Mouse (Mus musculus) liver, postnatal 0 days (tissue): ENCODE measurements around the gene Smok3b. TPM values are rescaled to one million over a fixed set of nuclear protein-coding genes. Genes with fewer than 3 reads are reported as not detected.
A peak's percentile ranks its signal among the peaks of the same experiment; 100 is the strongest.
"Not testable (repeated sequence)": the region's sequence is repeated elsewhere in the genome, so short reads cannot be mapped to it uniquely, and the experiment has no call there.

Experiments used
- ATAC-seq: fragments of 200-750 bp; cut with Nextera tagmentation; 2 replicates; pipeline ENCODE4 v1.8.0; 2017; ENCODE audit warnings: mild to moderate bottlenecking, moderate library complexity
- DNase-seq: peaks from one replicate; pipeline ENCODE4 v3.0.0-alpha.2; 2016
- H3K27ac ChIP-seq: fragments of 300-500 bp; sonication (generic); 2 replicates; pipeline ENCODE4 v1.5.1; 2014; ENCODE audit warnings: antibody characterized with exemption, moderate library complexity, mild to moderate bottlenecking, low read depth
- H3K27me3 ChIP-seq: fragments of 300-500 bp; sonication (generic); 2 replicates; pipeline ENCODE4 v1.6.1; 2014; ENCODE audit warnings: low read length, control low read depth, mixed read lengths; ENCODE audit not compliant: insufficient read depth
- H3K36me3 ChIP-seq: fragments of 300-500 bp; sonication (generic); replicated peaks from 2 replicates; pipeline ENCODE4 v1.6.1; 2014; ENCODE audit warnings: mild to moderate bottlenecking, control low read depth, low read length, moderate library complexity, mixed read lengths; ENCODE audit not compliant: insufficient read depth
- H3K4me1 ChIP-seq: fragments of 300-500 bp; sonication (generic); 2 replicates; pipeline ENCODE4 v1.6.1; 2014; ENCODE audit warnings: antibody characterized with exemption, mild to moderate bottlenecking, control low read depth; ENCODE audit not compliant: insufficient read depth
- H3K4me2 ChIP-seq: fragments of 300-500 bp; sonication (generic); 2 replicates; pipeline ENCODE4 v1.6.1; 2014; ENCODE audit warnings: low read depth, mild to moderate bottlenecking, low read length, moderate library complexity, mixed read lengths
- H3K4me3 ChIP-seq: fragments of 300-500 bp; sonication (generic); 2 replicates; pipeline ENCODE4 v1.5.1; 2014; ENCODE audit warnings: low read depth, low read length
- H3K9ac ChIP-seq: fragments of 300-500 bp; sonication (generic); replicated peaks from 2 replicates; pipeline ENCODE4 v1.6.1; 2014; ENCODE audit warnings: mild to moderate bottlenecking, moderate library complexity
- H3K9me3 ChIP-seq: fragments of 300-500 bp; sonication (generic); 2 replicates; pipeline ENCODE4 v1.6.1; 2016; ENCODE audit warnings: mild to moderate bottlenecking, control low read depth, low read length, mixed read lengths
- CTCF ChIP-seq: sonication (generic); IDR thresholded peaks from 2 replicates; pipeline ENCODE4 v1.5.1; 2016; ENCODE audit warnings: antibody characterized with exemption, low read depth
- EP300 ChIP-seq: IDR thresholded peaks from 2 replicates; pipeline ENCODE4 v1.6.1; 2016; ENCODE audit warnings: antibody characterized with exemption, low read depth, mild to moderate bottlenecking
- WGBS: fragments of 180-500 bp; shearing (Covaris S2); extraction: QIAGEN DNeasy Blood & Tissue Kit; methylation state at CpG from one replicate; pipeline ENCODE4 v1.1.7; 2014; ENCODE audit not compliant: insufficient replicate concordance; 5-methylcytosine and 5-hydroxymethylcytosine counted together
- polyA plus RNA-seq: library from polyadenylated mRNA; unstranded; fragments of >200 nt; fragmentation: Nextera tagmentation; extraction: Ambion mirVana; gene quantifications from 2 replicates; pipeline ENCODE4 v1.2.1, GENCODE M21; 2015

Gene Smok3b
- polyA plus RNA-seq, result not detected in 2 replicates

- H3K27ac ChIP-seq, H3K36me3 ChIP-seq, H3K9me3 ChIP-seq, H3K9ac ChIP-seq, ATAC-seq, H3K4me1 ChIP-seq, DNase-seq, H3K4me2 ChIP-seq, H3K27me3 ChIP-seq, H3K4me3 ChIP-seq: not testable (repeated sequence)
- 68% methylated on average over 3 of the region's 7 CpGs for WGBS
These were observed at the start of gene Smok3b, which contains the start of gene Smok3a for GRCm38 (mm10) chr5:138020961-138021479. Smok3b (plus strand) TSS chr5:138021429. Smok3a (plus strand) TSS chr5:138021261.

- Histone ChIP-seq H3K27me3 (no peaks in the 10 kb centered on the region), H3K4me3 (no peak overlapping the region), H3K27ac (no peak overlapping the region), H3K4me2 (no peak overlapping the region), H3K9ac (no peak overlapping the region), H3K36me3 (no peaks in the 10 kb centered on the region), H3K4me1 (0 out of 2 replicates have a peak, but pooled peaks cover 3% of the 10 kb centered on the region), H3K9me3 (no peaks in the 10 kb centered on the region)
- ATAC-seq (no peak), DNase-seq (no peak)
- WGBS, result 63% methylated on average over 2 of the region's 2 CpGs
- TF ChIP-seq EP300 (no peak), CTCF (peak; percentile 51)
These were observed 48.1 kb upstream of the Smok3b start for GRCm38 (mm10) chr5:137973161-137973560.

- TF ChIP-seq EP300 (no peak), CTCF (peak; percentile 63)
- Histone ChIP-seq H3K27ac (peak overlapping the region; percentile 95; the same call in 1 of the 2 replicates), H3K4me3 (no peak overlapping the region), H3K9me3 (no peaks in the 10 kb centered on the region), H3K9ac (no peak overlapping the region), H3K27me3 (no peaks in the 10 kb centered on the region), H3K36me3 (no peaks in the 10 kb centered on the region), H3K4me1 (0 out of 2 replicates have a peak, but pooled peaks cover 3% of the 10 kb centered on the region), H3K4me2 (no peak overlapping the region)
- WGBS, result 47% methylated on average over 3 of the region's 3 CpGs
- ATAC-seq, result peak; percentile 15; the same call in 1 of the 2 replicates
- no peak for DNase-seq
These were observed 47.5 kb upstream of the Smok3b start for GRCm38 (mm10) chr5:137973738-137974137.

GRCm38 (mm10) chr5:137974724-137975123, 46.5 kb upstream of the Smok3b start:
- 32% methylated on average over 3 of the region's 3 CpGs for WGBS
- Histone ChIP-seq H3K4me2 (no peak overlapping the region), H3K9ac (no peak overlapping the region), H3K9me3 (no peaks in the 10 kb centered on the region), H3K27me3 (no peaks in the 10 kb centered on the region), H3K27ac (peak overlapping the region; percentile 95), H3K4me3 (no peak overlapping the region), H3K36me3 (no peaks in the 10 kb centered on the region), H3K4me1 (0 out of 2 replicates have a peak, but pooled peaks cover 3% of the 10 kb centered on the region)
- DNase-seq (peak; percentile 38), ATAC-seq (peak; percentile 73)
- TF ChIP-seq EP300 (peak; percentile 89), CTCF (no peak)

- peak overlapping the region; percentile 95 for H3K27ac ChIP-seq
- peak; percentile 32 for DNase-seq
These were observed 45.8 kb upstream of the Smok3b start for GRCm38 (mm10) chr5:137975434-137975833.

GRCm38 (mm10) chr5:137977291-137977690, 43.9 kb upstream of the Smok3b start:
- DNase-seq (no peak), ATAC-seq (no peak)
- Histone ChIP-seq H3K9me3 (no peaks in the 10 kb centered on the region), H3K4me2 (no peak overlapping the region), H3K4me3 (no peak overlapping the region), H3K36me3 (no peaks in the 10 kb centered on the region), H3K27me3 (no peaks in the 10 kb centered on the region), H3K27ac (peak overlapping the region; percentile 68), H3K9ac (no peak overlapping the region), H3K4me1 (0 out of 2 replicates have a peak, but pooled peaks cover 3% of the 10 kb centered on the region)
- WGBS, result 32% methylated on average over 1 of the region's 1 CpGs
- TF ChIP-seq EP300 (no peak), CTCF (no peak)

More at GRCm38 (mm10) chr5:137975434-137975833, 45.8 kb upstream of the Smok3b start:
- WGBS, result 25% methylated on average over 1 of the region's 1 CpGs
- no peaks in the 10 kb centered on the region for H3K36me3 ChIP-seq
- no peak overlapping the region for H3K4me3 ChIP-seq
- TF ChIP-seq CTCF (no peak), EP300 (peak; percentile 50; the same call in 1 of the 2 replicates)
- no peaks in the 10 kb centered on the region for H3K9me3 ChIP-seq
- H3K4me2 ChIP-seq, result no peak overlapping the region
- H3K27me3 ChIP-seq, result no peaks in the 10 kb centered on the region
- peak; percentile 79 for ATAC-seq
- no peak overlapping the region for H3K9ac ChIP-seq
- H3K4me1 ChIP-seq, result 0 out of 2 replicates have a peak, but pooled peaks cover 3% of the 10 kb centered on the region
